Mouse (Mus musculus) midbrain, postnatal 0 days (tissue): ENCODE measurements at regions not wholly inside any gene's neighbourhood (a gene's known extent, or its start where the extent isn't known, plus 50 kb on each side); places are given as distances from the start of the nearest gene placed in this dataset.

ENCODE experiments used
- ATAC-seq: fragments of 200-750 bp; cut with Nextera tagmentation; 2 replicates; pipeline ENCODE4 v1.8.0; 2017; ENCODE audit warnings: moderate number of reproducible peaks, mild to moderate bottlenecking, moderate TSS enrichment, moderate library complexity; ENCODE audit not compliant: low FRiP score
- DNase-seq: peaks from one replicate; pipeline ENCODE4 v3.0.0-alpha.2; 2015; ENCODE audit warnings: low spot score
- H3K27ac ChIP-seq: fragments of 300-500 bp; sonication (generic); 2 replicates; pipeline ENCODE4 v1.5.1; 2014; ENCODE audit warnings: low read depth, mild to moderate bottlenecking, low read length, mixed read lengths
- H3K27me3 ChIP-seq: fragments of 300-500 bp; sonication (generic); 2 replicates; pipeline ENCODE4 v1.6.1; 2014; ENCODE audit warnings: low read length, control low read depth, mixed read lengths; ENCODE audit not compliant: insufficient read depth
- H3K36me3 ChIP-seq: fragments of 300-500 bp; sonication (generic); 2 replicates; pipeline ENCODE4 v1.6.1; 2014; ENCODE audit warnings: low read length, control low read depth, mixed read lengths; ENCODE audit not compliant: insufficient read depth
- H3K4me1 ChIP-seq: fragments of 300-500 bp; sonication (generic); 2 replicates; pipeline ENCODE4 v1.6.1; 2014; ENCODE audit warnings: mild to moderate bottlenecking, control low read depth, antibody characterized with exemption, low read length, mixed read lengths; ENCODE audit not compliant: insufficient read depth
- H3K4me2 ChIP-seq: fragments of 300-500 bp; sonication (generic); 2 replicates; pipeline ENCODE4 v1.6.1; 2014; ENCODE audit warnings: low read depth, mild to moderate bottlenecking, low read length, mixed read lengths; ENCODE audit not compliant: poor library complexity, severe bottlenecking
- H3K4me3 ChIP-seq: fragments of 300-500 bp; sonication (generic); 2 replicates; pipeline ENCODE4 v1.5.1; 2014; ENCODE audit warnings: low read depth, mild to moderate bottlenecking, low read length, moderate library complexity
- H3K9ac ChIP-seq: fragments of 300-500 bp; sonication (generic); replicated peaks from 2 replicates; pipeline ENCODE4 v1.6.1; 2014; ENCODE audit warnings: mild to moderate bottlenecking, low read length, moderate library complexity, mixed read lengths; ENCODE audit not compliant: poor library complexity, severe bottlenecking
- H3K9me3 ChIP-seq: fragments of 300-500 bp; sonication (generic); 2 replicates; pipeline ENCODE4 v1.6.1; 2016; ENCODE audit warnings: low read length, control low read depth
- CTCF ChIP-seq: IDR thresholded peaks from 2 replicates; pipeline ENCODE4 v1.5.1; 2016; ENCODE audit warnings: antibody characterized with exemption, mild to moderate bottlenecking
- WGBS: fragments of 180-500 bp; shearing (Covaris S2); extraction: QIAGEN DNeasy Blood & Tissue Kit; methylation state at CpG from one replicate; pipeline ENCODE4 v1.1.7; 2014; 5-methylcytosine and 5-hydroxymethylcytosine counted together

DNA sequence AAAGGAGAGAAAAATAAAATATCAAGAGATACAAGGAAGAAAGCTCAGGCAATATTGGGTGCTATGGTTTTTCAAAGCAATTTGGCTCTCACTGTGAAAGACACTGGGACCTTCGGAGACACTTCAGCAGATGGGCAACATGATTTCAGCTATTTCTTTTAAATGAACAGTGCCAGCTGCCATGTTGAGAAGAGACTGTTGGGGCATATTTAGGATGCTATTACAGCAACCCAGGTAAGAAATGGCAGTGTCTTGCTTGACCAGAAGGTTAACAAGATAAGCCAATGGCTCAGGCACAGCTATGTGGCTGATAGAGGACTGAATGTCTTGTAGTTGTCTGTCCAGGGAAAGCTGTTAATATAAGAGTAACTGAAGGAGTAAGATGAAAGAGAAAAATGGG lies 348.6 kb downstream of the Ankrd7 start:
- H3K4me3 ChIP-seq, result no peak overlapping the region
- ATAC-seq (no peak), DNase-seq (peak; percentile 16)
- no peaks in the 10 kb centered on the region for H3K27me3 ChIP-seq
- 86% methylated on average over 1 of the region's 1 CpGs for WGBS
- H3K9ac ChIP-seq, result no peak overlapping the region
- no peaks in the 10 kb centered on the region for H3K9me3 ChIP-seq
- no peaks in the 10 kb centered on the region for H3K4me1 ChIP-seq
- no peak overlapping the region for H3K27ac ChIP-seq
- H3K36me3 ChIP-seq, result no peaks in the 10 kb centered on the region
- H3K4me2 ChIP-seq, result no peak overlapping the region
- TF ChIP-seq CTCF, result no peak

DNA sequence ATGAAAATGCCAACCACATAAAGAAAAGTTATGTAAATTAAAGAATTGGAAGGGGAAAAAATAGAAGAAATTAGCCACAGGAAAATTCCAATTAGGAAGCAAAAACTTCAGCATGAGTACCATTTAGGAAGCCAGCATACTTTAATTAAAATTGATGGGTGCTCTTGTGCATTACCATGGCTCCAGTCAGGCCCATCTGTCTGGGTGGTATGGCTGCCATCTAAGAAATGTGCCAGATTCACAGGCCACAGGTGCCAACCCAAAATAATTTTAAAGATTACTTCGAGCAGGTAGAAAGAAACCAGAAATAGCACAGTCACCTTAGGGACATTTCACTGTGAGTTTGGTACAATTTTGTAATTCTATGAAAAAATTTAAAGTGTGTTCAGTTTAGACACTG lies 349.0 kb downstream of the Ankrd7 start:
- Histone ChIP-seq H3K36me3 (no peaks in the 10 kb centered on the region), H3K27me3 (no peaks in the 10 kb centered on the region), H3K9me3 (no peaks in the 10 kb centered on the region), H3K9ac (no peak overlapping the region), H3K27ac (no peak overlapping the region), H3K4me1 (no peaks in the 10 kb centered on the region), H3K4me3 (no peak overlapping the region), H3K4me2 (no peak overlapping the region)
- WGBS, result 55% methylated on average over 1 of the region's 1 CpGs
- DNase-seq (peak; percentile 21), ATAC-seq (no peak)
- TF ChIP-seq CTCF, result no peak

DNA sequence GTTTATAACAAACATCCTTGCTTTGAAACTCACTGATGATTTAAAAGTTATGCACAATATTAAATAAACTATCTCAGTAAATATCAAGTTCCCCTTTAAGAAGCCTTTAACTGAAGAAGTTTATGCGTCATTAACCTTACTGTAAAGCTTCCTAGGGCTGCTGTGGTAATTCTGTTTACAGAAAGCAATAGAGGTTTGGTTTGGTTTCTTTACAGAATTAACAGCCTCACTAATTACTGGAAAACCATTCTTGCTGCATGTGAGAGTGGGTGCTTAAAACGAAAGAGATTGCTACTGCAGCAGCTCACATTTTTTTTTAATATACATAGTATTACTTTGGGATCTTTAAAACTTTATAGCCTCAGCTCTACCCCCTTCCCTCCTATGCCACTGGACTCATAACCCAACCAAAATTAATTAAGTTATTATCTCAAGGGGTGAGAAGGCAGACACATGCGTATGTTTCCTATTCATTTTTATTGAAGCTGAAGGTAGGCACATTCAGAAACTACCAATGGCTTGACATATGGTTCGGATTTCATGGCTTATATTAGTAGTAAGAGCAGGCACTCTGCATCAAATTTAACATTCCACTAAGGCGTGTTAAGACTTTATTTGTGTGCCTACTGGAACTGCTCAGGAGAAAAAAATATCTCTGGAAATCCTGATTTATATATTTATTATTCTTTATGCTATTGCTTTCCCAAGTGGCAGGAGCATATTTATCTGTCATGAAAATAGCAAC lies 398.1 kb downstream of the Ankrd7 start:
- no peak overlapping the region for H3K27ac ChIP-seq
- WGBS, result 76% methylated on average over 5 of the region's 5 CpGs
- H3K4me2 ChIP-seq, result no peak overlapping the region
- no peak overlapping the region for H3K9ac ChIP-seq
- no peaks in the 10 kb centered on the region for H3K9me3 ChIP-seq
- H3K27me3 ChIP-seq, result no peaks in the 10 kb centered on the region
- ATAC-seq (no peak), DNase-seq (no peak)
- no peak for TF ChIP-seq CTCF
- H3K36me3 ChIP-seq, result no peaks in the 10 kb centered on the region
- H3K4me1 ChIP-seq, result no peaks in the 10 kb centered on the region
- no peak overlapping the region for H3K4me3 ChIP-seq

DNA sequence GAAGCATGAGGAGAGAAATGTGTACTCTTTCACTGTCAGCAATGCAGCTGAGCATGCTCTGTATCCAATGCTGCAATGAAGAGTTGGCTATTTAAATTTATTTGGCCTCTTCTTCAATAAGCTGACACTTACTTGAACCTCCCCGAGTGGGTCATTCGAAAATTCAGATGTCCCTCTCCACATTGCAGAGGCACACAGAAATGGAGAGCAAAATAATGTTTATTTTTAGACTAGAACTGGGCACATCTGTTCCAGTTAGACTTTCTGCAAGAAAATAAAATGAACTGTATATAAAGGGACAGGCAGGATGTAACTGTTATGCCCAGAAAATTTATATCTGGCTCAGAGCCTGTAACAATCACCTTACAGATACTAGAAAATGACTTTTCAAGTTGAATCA lies 407.1 kb downstream of the Ankrd7 start:
- H3K27me3 ChIP-seq, result no peaks in the 10 kb centered on the region
- H3K4me3 ChIP-seq, result no peak overlapping the region
- no peaks in the 10 kb centered on the region for H3K4me1 ChIP-seq
- 80% methylated on average over 2 of the region's 2 CpGs for WGBS
- H3K9me3 ChIP-seq, result no peaks in the 10 kb centered on the region
- no peak overlapping the region for H3K27ac ChIP-seq
- no peak overlapping the region for H3K9ac ChIP-seq
- no peak for TF ChIP-seq CTCF
- no peaks in the 10 kb centered on the region for H3K36me3 ChIP-seq
- H3K4me2 ChIP-seq, result no peak overlapping the region
- DNase-seq, result no peak
- no peak for ATAC-seq

DNA sequence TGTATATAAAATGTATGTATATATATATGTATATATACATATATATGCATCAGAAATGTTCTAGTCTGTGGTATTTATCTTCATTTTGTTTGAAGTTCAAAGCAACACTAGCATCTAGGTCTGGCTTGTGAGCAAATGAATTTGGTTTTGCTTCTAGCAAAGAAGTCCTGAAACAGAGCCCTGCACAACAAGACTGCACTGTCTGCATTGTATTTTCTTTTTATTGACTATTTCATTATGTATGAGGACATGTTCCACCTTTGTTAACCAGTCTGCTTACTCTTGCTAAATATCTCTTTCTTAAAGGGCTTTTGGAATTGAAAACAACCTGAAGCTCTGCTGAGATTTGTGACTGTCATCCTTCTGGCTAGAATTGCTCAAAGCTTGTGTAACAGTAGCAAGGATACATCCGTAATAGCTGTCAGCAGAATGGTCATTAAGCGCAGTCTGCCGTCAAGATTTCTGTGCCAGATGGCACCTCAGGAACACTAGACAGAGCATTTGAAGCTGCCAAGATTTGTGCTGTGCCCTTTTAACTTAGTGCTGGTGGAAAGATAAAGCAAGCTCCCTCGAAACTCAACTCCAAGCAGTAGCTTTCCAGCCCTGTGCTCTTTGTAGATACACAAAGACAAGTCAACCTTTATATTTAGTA lies 416.7 kb downstream of the Ankrd7 start:
- Histone ChIP-seq H3K27ac (no peak overlapping the region), H3K4me3 (no peak overlapping the region), H3K36me3 (no peaks in the 10 kb centered on the region), H3K4me1 (no peaks in the 10 kb centered on the region), H3K27me3 (no peaks in the 10 kb centered on the region), H3K9ac (no peak overlapping the region), H3K9me3 (no peaks in the 10 kb centered on the region), H3K4me2 (no peak overlapping the region)
- peak; percentile 89 for DNase-seq
- peak; percentile 65; the same call in 1 of the 2 replicates for ATAC-seq
- 66% methylated on average over 4 of the region's 4 CpGs for WGBS
- no peak for TF ChIP-seq CTCF

DNA sequence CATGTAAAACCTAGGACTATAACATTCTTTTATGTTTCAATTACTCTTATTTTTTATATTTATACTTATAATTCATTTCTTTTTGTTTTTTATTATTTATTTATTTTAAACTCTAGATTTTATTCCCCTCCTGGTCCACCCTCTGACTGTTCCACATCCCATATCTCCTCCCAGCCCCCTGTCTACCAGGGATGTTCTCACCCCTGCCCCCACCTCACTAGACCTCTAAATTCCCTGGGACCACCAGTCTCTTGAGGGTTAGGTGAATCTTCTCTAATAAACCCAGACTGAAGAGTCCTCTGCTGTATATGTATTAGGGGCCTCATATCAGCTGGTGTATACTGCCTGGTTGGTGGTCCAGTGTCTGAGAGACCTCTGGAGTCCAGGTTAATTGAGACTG lies 466.5 kb downstream of the Ankrd7 start:
- Histone ChIP-seq H3K27me3 (no peaks in the 10 kb centered on the region), H3K4me1 (no peaks in the 10 kb centered on the region), H3K9ac (no peak overlapping the region), H3K36me3 (no peaks in the 10 kb centered on the region), H3K9me3 (no peaks in the 10 kb centered on the region), H3K4me2 (no peak overlapping the region), H3K27ac (no peak overlapping the region), H3K4me3 (no peak overlapping the region)
- ATAC-seq (no peak), DNase-seq (no peak)
- no peak for TF ChIP-seq CTCF
